Mouse (Mus musculus) bone marrow, adult 2 months (tissue): Measurements from ENCODE around the gene Dnah5.

Source experiments
- CTCF ChIP-seq: fragments of 200-500 bp; IDR thresholded peaks from 2 replicates; pipeline ENCODE4 v1.5.1; 2011; ENCODE audit warnings: low read length, control low read depth; ENCODE audit not compliant: control insufficient read depth, insufficient read depth
- POLR2A ChIP-seq: fragments of 200-500 bp; IDR thresholded peaks from 2 replicates; pipeline ENCODE4 v1.6.1; 2011; ENCODE audit warnings: low read depth, mild to moderate bottlenecking, control low read depth, low read length, borderline replicate concordance; ENCODE audit not compliant: control insufficient read depth

DNA sequence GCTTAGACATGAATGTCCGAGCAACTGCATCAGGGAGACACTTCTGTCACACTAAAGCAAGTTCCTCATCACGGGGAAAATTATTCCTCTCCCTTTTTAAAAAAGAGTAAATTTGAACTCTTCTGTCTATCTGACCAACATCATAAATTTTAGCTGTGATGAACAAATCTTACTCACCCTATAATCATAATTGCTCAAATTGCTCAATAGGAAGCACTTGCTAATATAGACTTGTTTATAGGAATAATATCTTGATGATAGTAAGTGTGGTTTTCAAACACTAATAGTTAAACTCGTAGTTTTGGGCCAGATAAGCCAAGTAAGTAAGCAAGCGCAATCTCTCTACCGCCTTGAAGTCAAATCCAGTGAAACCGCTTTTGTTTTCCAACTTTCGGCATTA lies 38.3 kb upstream of the Dnah5 start:
- TF ChIP-seq CTCF, result no peak
- TF ChIP-seq POLR2A, result no peak
